9 mouse cellular contexts compared by ENCODE assay signal in genomic region chr5:32102484-32102883, GRCm38 (mm10). TPM values are rescaled to one million over a fixed set of nuclear protein-coding genes. Genes with fewer than 3 reads are reported as not detected.
DNase-seq lines count a peak whose midpoint lies in the region; ATAC-seq lines count a peak whose summit lies in the region.
"Had no signal": no experiment of that assay in that cellular context is flagged by ENCODE, and none has a peak within 500 bp of the region (broad histone marks: within the 10 kb centered on the region; RNA-seq: fewer than 3 reads in every experiment).

No protein-coding gene starts in this region.

- intact Hi-C loops in left cerebral cortex, postnatal 14 days (cut with DNase I) = no loop called here

- H3K4me1 ChIP-seq in intestine, embryonic 16.5 days (ENCODE audit: control insufficient read depth, insufficient read depth, low read length) = peaks cover 18% of the 10 kb centered on the region

- no peaks in the 10 kb centered on the region for H3K27me3 ChIP-seq in intestine, embryonic 16.5 days (replicated peaks; ENCODE audit: control insufficient read depth, insufficient read depth, low read length)
- H3K27me3 ChIP-seq: neural tube, embryonic 12.5 days had no signal

- 26% methylated on average over 5 of the region's 5 CpGs for WGBS in intestine, embryonic 16.5 days

- H3K27ac ChIP-seq in intestine, embryonic 16.5 days (ENCODE audit: low read length) = peak overlapping the region; percentile 69
- H3K27ac ChIP-seq: neural tube, embryonic 12.5 days had no signal

- H3K4me2 ChIP-seq in intestine, embryonic 16.5 days (ENCODE audit: low read depth, low read length) = no peak overlapping the region
- H3K4me2 ChIP-seq: neural tube, embryonic 12.5 days had no signal

- no peaks in the 10 kb centered on the region for H3K9me3 ChIP-seq in intestine, embryonic 16.5 days (ENCODE audit: control insufficient read depth, low read length)
- H3K9me3 ChIP-seq: neural tube, embryonic 12.5 days had no signal

- H3K4me3 ChIP-seq in intestine, embryonic 16.5 days (ENCODE audit: low read length) = no peak overlapping the region
- H3K4me3 ChIP-seq: neural tube, embryonic 12.5 days had no signal

- peak; percentile 78 for ATAC-seq in intestine, embryonic 16.5 days

- no peak overlapping the region for H3K9ac ChIP-seq in intestine, embryonic 16.5 days (ENCODE audit: low read depth, low read length)
- H3K9ac ChIP-seq: neural tube, embryonic 12.5 days had no signal

- DNase-seq in left cerebral cortex, postnatal 14 days (ENCODE audit: low spot score in 2 of 2) = peak; percentile 14 to 30
- DNase-seq in left cerebral cortex, adult 11 months (ENCODE audit: low spot score) = no peak
- peak; percentile 68 to 79 for DNase-seq in adrenal gland, postnatal 36 days
- peak; percentile 64 to 82 for DNase-seq in gastrocnemius, adult 8-10 months (ENCODE audit: low spot score in 2 of 2)
- DNase-seq in ovary, postnatal 10 days (ENCODE audit: low spot score) = peak; percentile 42
- no peak for DNase-seq in thymus, postnatal 4 days
- DNase-seq in embryo, embryonic 9.5 days (ENCODE audit: extremely low spot score) = no peak

- no peaks in the 10 kb centered on the region for H3K36me3 ChIP-seq in intestine, embryonic 16.5 days (ENCODE audit: control insufficient read depth, insufficient read depth, low read length)
- H3K36me3 ChIP-seq: neural tube, embryonic 12.5 days had no signal

RNA-seq across cellular contexts. Expression of gene Fosl2, which starts 33.1 kb away (rescaled TPM):
- total RNA-seq in left cerebral cortex, postnatal 14 days (2021) = 10 to 100 TPM; 24.7 to 34.7 TPM
- total RNA-seq in adrenal gland, postnatal 36 days (2021) = 100 to 1,000 TPM; 450 to 501 TPM
- total RNA-seq in gastrocnemius, adult 8-10 months (2022) = 10 to 100 TPM in 3 of 4 experiments, 1 to 10 TPM in 1; 9.8 to 11.3 (median 10.6) TPM
- 5.7 and 6.5 TPM in 2 replicates for polyA plus RNA-seq in intestine, embryonic 16.5 days (2015; fragmentation: Nextera tagmentation; extraction: Ambion mirVana)

Comparison
In these comparisons a context has a peak if more than half of its experiments do, and no peak if none do; other contexts are left out.
1. DNase-seq: peak in left cerebral cortex, postnatal 14 days (2 of 2), adrenal gland, postnatal 36 days (2 of 2), gastrocnemius, adult 8-10 months (2 of 2) and ovary, postnatal 10 days (single experiment); none in left cerebral cortex, adult 11 months (single experiment), thymus, postnatal 4 days (single experiment) and embryo, embryonic 9.5 days (single experiment).
2. RNA of gene Fosl2, which starts 33.1 kb away (total RNA-seq): 450 to 501 TPM in adrenal gland, postnatal 36 days; 24.7 to 34.7 TPM in left cerebral cortex, postnatal 14 days and 9.8 to 11.3 TPM in gastrocnemius, adult 8-10 months; every median in the first group is over 10 times any median in the second.